Mouse (Mus musculus) subcutaneous adipose tissue, adult 2 months (tissue): Measurements from ENCODE around the gene Ccdc70. TPM values are rescaled to one million over a fixed set of nuclear protein-coding genes. Genes with fewer than 3 reads are reported as not detected.

Experiments
- polyA plus RNA-seq: library from polyadenylated mRNA; depleted of rRNA; stranded (reverse); fragments of >200 nt; gene quantifications from 2 replicates; pipeline ENCODE4 v1.2.3, GENCODE M21; 2012; ENCODE audit warnings: low replicate concordance; rRNA removed

Gene Ccdc70
- polyA plus RNA-seq = not detected in 2 replicates

DNA sequence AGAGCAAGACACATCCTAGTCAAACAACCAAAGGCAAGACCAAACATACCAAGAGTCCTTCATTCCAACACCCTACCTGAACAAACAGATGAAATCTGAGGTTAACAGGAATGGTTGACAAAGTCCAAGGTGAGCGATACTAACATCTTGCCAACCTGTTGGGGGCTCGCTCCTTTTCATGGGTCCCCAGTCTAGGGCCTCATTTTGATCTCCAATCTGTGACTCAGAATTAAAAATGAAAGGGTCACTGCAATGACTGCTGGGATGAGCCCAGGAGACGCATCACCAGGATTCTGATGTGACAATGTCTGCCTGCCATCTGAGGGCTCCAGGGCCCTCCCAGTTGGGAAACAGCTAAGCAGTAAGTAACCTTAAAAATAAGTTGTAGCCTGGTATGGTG lies at the start of gene Ccdc70:
Gene Ccdc70, plus strand, starts transcription at position 301 of the 400 bp plus-strand sequence.

DNA sequence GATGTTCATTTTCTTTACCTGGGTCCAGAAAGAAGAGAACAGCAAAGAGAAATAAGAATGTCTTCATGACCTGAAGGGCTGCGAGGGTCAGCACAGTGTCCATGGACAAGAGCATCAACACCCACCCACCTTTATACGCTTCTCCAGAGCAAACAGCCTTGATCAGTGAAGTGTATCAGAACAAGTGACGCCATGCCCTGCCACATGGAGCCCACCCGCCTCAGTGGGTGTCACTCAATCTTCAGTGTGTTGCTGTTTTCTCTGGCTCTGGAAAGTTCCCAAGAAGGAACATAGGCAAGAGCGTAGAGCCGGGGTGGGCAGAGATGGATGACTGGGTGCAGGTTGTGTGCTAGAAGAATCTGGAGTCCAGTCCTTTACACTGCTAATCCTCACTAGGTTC lies 37.0 kb upstream of the Ccdc70 start, which contains the start of gene Defb15:
Gene Defb15, minus strand, starts transcription at position 101 of the 400 bp plus-strand sequence.

DNA sequence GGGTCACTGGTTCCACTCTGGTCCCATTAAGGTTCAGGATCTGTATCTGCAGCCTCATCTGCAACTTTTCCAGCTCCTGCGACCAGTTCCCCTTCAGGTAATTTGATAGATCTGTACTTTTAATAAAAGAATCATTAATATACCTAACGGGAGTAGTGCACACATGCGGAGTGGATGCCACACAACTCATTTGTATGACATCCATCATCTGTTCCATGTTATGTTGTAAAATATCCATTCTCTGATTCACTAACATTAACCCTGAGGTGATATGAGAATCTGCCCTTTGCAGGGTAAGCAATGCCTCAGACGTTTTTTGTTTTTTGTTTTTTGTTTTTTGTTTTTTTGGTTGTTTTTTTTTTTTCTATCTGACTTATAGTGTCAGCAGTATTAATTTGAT lies 31.5 kb upstream of the Ccdc70 start, which contains the start of gene Defb35:
Gene Defb35, plus strand, starts transcription at position 301 of the 400 bp plus-strand sequence.

DNA sequence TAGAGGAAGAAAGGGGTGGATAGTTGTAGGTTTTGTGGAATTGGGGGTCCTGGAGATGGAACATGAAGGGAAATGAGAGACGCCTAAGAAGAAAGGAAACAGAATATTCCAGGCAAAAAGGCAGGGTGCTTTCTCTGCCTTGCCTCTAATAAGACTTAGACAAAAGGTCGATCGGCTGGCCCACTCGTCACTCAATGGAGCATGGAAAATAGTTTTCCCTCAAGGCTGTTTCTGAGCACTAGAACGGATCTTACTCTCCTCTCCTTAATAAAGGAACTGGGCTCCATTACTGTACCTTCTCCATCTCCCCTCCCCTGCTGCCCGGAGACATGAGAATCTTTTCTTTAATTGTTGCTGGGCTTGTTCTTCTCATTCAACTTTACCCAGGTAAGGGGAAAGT lies 23.1 kb upstream of the Ccdc70 start, which contains the start of gene Defb13:
Gene Defb13, plus strand, starts transcription at position 301 of the 400 bp plus-strand sequence.

DNA sequence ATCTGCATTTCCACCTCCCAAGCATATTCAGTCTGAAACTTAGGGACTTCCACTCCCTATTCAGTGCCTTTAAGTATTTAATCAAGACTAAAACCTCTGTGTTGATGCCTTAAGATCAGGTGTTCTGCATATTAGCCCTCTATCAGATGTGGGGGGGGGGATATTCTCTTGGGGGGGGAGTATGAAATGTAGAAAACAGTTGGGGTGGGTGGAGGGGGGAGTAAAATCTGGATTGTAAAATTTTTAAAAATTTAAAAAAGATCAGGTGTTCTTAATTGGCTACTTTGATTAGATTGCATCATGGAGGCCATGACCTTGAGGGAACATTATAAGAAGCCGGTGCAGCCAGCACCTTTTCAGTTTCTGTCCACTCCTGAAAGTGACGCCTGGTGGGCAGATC lies 11.2 kb upstream of the Ccdc70 start, which contains the start of gene Fam90a1a:
Gene Fam90a1a, plus strand, starts transcription at position 301 of the 400 bp plus-strand sequence.

Other genes starting within 250 kb of the Ccdc70 start
- not detected in 2 replicates for gene Defa24, start 235.3 kb upstream of the Ccdc70 start, polyA plus RNA-seq
- not detected in 2 replicates for gene Defb50, start 146.2 kb upstream of the Ccdc70 start, polyA plus RNA-seq
- not detected in 2 replicates for gene Defb2, start 129.8 kb upstream of the Ccdc70 start, polyA plus RNA-seq
- gene Defb10, start 110.9 kb upstream of the Ccdc70 start, polyA plus RNA-seq = not detected in 2 replicates
- gene Defb9, start 84.4 kb upstream of the Ccdc70 start, polyA plus RNA-seq = not detected in 2 replicates
- not detected in 2 replicates for gene Defb11, start 63.4 kb upstream of the Ccdc70 start, polyA plus RNA-seq
- not detected in 2 replicates for gene Defb15, start 37.1 kb upstream of the Ccdc70 start, polyA plus RNA-seq
- gene Defb35, start 31.4 kb upstream of the Ccdc70 start, polyA plus RNA-seq = not detected in 2 replicates
- gene Defb13, start 23.0 kb upstream of the Ccdc70 start, polyA plus RNA-seq = not detected in 2 replicates
- not detected in 2 replicates for gene Fam90a1a, start 11.1 kb upstream of the Ccdc70 start, polyA plus RNA-seq
- gene Atp7b, start 90.5 kb downstream of the Ccdc70 start, polyA plus RNA-seq = 0.04 and 0.77 TPM in 2 replicates
- 5.9 and 9.0 TPM in 2 replicates for gene Alg11, start 90.9 kb downstream of the Ccdc70 start, polyA plus RNA-seq
- 0.18 TPM in 1 of 2 replicates, not detected in the other for gene Nek5, start 155.3 kb downstream of the Ccdc70 start, polyA plus RNA-seq
- gene Nek3, start 196.7 kb downstream of the Ccdc70 start, polyA plus RNA-seq = 1.2 and 1.8 TPM in 2 replicates
- gene Ckap2, start 216.0 kb downstream of the Ccdc70 start, polyA plus RNA-seq = 0.54 and 3.1 TPM in 2 replicates
- 12.3 and 13.2 TPM in 2 replicates for gene Vps36, start 223.0 kb downstream of the Ccdc70 start, polyA plus RNA-seq